Mouse (Mus musculus): ENCODE data around the gene Gm45234.

DNA sequence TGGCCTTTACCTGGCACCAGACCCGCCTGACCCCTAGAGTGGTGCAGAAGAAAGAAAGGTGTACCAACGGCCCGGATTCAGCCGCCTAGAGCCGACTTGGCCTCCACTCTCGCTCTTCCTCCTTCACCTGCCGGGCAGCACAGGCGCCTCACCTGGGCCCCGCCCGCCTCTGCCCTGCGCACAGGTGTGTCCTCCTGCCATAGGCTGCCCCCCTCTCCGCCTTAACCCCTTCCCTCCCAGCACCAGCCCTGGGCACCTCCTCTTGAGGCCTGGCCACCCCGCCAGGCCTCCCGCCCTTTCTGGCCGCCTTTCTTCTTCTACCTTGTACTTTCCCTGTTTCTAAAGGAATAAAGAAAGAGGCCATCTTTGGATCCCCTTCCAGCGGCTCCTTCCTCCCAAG lies 37.1 kb downstream of the Gm45234 start:
- TF ChIP-seq GATA1 (IDR thresholded peaks at IDR 0.05; ENCODE audit: low read length), result no peak
- no peak for TF ChIP-seq TAL1 (IDR thresholded peaks at IDR 0.05; ENCODE audit: low read length)

All from erythroblast, embryonic 14.5 days (primary cell).